Mouse (Mus musculus) heart, adult 11 months (tissue): ENCODE measurements around the gene Cfap74.

Experiments used
- DNase-seq: peaks from one replicate; pipeline ENCODE4 v3.0.0; 2022

Cfap74 gene

GRCm38 (mm10) chr4:155409058-155409776, at the start of gene Cfap74:
Gene Cfap74 (plus strand): TSS chr4:155409190.
- peak; percentile 98 for DNase-seq

GRCm38 (mm10) chr4:155359560-155360464, 49.2 kb upstream of the Cfap74 start:
- DNase-seq = no peak

GRCm38 (mm10) chr4:155360856-155361255, 48.1 kb upstream of the Cfap74 start:
- DNase-seq = no peak

- DNase-seq = peak; percentile 99
Measured at GRCm38 (mm10) chr4:155361303-155361791, 47.6 kb upstream of the Cfap74 start, which contains the start of gene Prkcz. Gene Prkcz (minus strand): TSS chr4:155361361.

- DNase-seq = no peak
Measured at GRCm38 (mm10) chr4:155362443-155362842, 46.5 kb upstream of the Cfap74 start.

GRCm38 (mm10) chr4:155366784-155367183, 42.2 kb upstream of the Cfap74 start:
- DNase-seq = no peak

GRCm38 (mm10) chr4:155367739-155368138, 41.3 kb upstream of the Cfap74 start:
- DNase-seq = no peak

GRCm38 (mm10) chr4:155368684-155369083, 40.3 kb upstream of the Cfap74 start:
- DNase-seq = peak; percentile 93

GRCm38 (mm10) chr4:155370737-155371715, 38.0 kb upstream of the Cfap74 start:
- peak; percentile 79 for DNase-seq

GRCm38 (mm10) chr4:155371797-155372735, 36.9 kb upstream of the Cfap74 start:
- DNase-seq = peak; percentile 85

GRCm38 (mm10) chr4:155381974-155382373, 27.0 kb upstream of the Cfap74 start:
- DNase-seq = no peak

GRCm38 (mm10) chr4:155382752-155383151, 26.2 kb upstream of the Cfap74 start:
- DNase-seq = no peak

GRCm38 (mm10) chr4:155383326-155383725, 25.7 kb upstream of the Cfap74 start:
- DNase-seq = no peak

- DNase-seq = no peak
Measured at GRCm38 (mm10) chr4:155387166-155387565, 21.8 kb upstream of the Cfap74 start.

- DNase-seq = no peak
Measured at GRCm38 (mm10) chr4:155395471-155395870, 13.5 kb upstream of the Cfap74 start.

- no peak for DNase-seq
Measured at GRCm38 (mm10) chr4:155396751-155397150, 12.2 kb upstream of the Cfap74 start.

GRCm38 (mm10) chr4:155397511-155398221, 11.3 kb upstream of the Cfap74 start, which contains the start of gene Gabrd:
Gene Gabrd (minus strand): TSS chr4:155398112.
- no peak for DNase-seq

GRCm38 (mm10) chr4:155398222-155398540, 10.8 kb upstream of the Cfap74 start:
- no peak for DNase-seq

- DNase-seq = no peak
Measured at GRCm38 (mm10) chr4:155401121-155401520, 7.9 kb upstream of the Cfap74 start.

- no peak for DNase-seq
Measured at GRCm38 (mm10) chr4:155402489-155402888, 6.5 kb upstream of the Cfap74 start.

GRCm38 (mm10) chr4:155408695-155409057, 314 bp upstream of the Cfap74 start:
- DNase-seq = no peak
